Mouse (Mus musculus) kidney, adult 18-20 months (tissue): ENCODE data around the gene Nrtn.

Source experiments
- DNase-seq: peaks from one replicate; pipeline ENCODE4 v3.0.0; 2021

Nrtn gene

DNA sequence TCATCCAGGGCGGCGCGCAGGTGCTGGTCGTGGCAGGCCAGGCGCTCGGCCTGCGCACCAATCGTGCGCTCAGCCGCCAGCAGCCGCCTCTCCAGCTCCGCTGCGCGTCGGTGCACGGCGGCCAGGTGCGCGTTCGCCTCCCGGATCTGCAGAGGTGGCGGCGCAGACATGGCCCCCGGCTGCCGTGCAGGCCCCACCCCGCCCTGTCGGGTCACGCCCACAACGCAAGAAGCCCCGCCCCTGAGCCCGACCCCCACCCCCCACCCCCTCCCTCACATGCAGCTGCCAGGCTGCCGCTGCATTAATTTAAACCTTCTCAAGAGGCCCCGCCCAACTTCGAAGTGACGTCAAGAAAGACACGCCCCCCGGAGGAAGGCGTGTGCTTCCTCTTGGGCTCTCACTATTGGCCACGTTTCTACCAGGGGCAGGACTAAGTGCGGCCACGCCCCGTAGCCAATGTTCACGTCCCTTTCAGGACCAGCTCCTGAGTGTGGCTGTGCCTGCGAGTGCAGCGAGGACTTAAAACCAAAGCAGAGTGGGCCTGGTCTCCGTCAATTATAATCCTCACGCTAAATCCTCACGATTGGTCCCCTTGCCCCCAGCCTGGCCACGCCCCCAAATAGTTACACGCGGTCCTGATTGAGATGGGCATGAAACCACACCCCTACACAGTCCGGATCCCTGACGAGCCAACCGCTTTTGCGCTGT, 40.5 kb downstream of the Nrtn start:
- DNase-seq: peak; percentile 99

DNA sequence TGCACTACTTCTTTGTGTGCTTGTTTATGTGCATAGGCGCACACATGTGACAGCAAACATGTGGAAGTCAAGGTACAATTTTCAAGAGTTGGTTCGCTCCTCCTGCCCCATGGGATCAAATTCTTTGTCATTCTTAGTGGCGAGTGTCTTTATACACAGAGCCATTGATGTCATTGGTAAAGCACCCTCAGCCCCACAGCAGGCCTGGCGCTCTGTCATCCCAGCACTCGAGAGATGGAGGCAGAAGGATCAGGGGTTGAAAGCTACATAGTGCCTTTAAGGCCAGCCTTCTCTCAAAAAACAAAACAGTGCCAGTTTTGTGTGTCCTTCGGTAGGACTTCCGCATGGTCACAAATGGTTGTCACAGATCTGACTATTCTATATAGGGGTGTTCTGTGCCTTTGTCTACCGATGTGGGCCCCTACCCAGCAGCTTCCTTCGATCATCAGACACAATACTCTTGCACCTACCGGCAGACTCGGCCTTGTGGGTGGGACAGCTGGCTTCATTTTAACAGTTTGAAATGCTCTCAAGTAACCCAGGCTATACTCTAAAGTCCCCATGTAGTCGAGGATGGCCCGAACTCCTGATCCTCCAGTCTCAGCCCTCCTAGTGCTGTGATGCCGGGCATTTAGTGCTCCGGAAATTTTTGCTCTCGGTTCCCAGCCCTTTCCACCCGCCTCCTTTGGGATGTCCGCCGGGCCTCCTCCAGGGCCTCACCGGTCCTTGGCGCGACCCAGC, 41.2 kb downstream of the Nrtn start:
- no peak for DNase-seq

DNA sequence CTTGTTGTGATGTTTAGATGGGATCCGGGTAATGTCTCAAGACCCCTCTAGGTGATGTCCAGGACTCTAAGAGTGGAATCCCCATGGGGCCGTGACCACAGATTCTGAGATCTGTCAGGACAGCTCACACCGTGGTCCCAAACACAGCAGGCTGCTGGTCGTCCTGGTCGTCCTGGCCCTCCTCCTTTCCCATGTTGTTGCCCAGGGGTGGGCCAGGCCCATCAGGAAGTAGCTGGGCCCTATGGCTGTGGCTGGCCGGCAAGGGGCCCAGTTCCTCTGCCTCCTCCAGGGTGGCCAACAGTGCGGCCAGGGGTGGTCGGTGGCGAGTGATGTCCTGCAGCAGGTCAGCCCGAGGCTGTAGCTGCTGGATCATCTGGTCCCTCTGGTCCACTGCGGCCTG, 42.0 kb downstream of the Nrtn start:
- DNase-seq: no peak

DNA sequence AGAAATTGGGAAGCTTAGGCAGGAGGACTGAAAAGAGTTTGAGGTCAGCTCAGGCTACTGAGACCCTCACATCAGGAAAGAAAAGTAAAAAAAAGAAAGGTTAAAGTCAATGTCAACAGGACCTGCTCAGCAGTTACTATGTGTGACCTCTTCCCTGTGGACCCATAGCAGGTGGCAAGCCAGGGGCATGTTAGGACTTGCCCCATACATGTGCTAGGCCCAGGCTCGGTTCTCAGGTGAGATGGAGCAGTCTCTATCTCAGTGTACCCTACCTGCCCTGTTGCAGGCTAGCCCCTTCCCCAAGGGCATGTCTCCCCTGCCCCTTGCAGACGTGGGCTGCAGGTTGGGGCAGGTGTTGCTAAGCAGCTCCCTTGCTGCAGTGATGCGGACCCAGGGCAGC, 47.6 kb downstream of the Nrtn start:
- DNase-seq: no peak

DNA sequence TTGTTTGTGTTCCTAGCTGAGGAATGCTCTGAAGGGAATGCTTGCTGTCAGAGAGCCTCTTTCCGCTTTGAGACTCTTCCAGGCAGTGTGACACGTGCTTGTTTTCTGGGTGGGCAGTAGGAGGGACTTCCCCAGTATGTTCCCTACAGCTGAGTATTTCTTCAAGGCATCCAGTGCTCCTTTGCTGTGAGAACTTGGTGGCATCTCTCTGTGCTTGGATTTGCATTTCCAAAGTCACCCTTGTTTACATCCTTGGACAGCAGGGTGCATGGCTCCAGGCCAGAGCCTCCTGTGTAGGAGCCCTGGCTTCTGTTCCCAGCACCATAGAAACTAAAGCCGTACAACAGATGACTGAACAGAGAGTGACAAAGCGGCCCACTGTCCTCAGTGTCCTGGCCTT, 48.6 kb downstream of the Nrtn start:
- DNase-seq: no peak

DNA sequence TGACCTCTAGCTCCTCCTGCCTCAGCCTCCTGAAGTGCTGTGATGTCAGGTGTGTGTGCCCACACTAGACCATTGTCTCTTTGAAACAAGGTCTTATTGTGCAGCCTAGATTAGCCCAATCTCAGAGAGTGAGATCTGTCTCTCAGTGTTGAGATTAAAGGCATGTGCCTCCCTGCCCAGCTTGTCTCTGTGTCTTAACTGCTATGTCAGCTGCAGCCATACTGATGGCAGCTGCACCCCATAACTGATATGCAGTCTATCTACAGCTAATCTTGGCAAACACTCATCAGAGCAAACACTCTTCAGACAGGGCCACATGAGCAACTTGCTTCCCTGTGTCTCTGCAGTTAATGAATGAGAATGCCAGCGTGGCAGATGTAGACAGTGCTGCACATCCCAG, 50.8 kb downstream of the Nrtn start:
- DNase-seq: no peak

DNA sequence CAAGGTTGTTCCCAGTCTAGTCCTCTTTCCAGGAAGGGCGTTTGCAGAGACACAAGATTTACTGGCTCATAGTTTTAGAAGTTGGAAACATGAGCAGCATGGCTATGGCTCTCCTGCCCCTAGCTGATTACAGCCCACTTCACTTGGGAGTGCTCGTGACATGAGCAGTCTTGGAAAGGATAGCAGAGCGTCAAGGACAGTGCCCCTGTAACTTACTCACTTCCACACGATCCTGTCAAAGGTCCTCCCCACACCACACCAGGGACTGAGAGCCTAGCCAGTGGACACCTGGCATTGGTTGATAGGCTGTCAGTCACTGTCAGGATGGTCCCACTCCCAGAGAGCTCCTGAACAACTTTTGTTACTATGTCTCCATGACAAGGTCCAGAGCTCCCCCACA, 54.3 kb downstream of the Nrtn start:
- DNase-seq: no peak
